Mouse (Mus musculus) central nervous system, embryonic 11.5 days (tissue): ENCODE measurements around the gene Vmn1r214. TPM values are rescaled to one million over a fixed set of nuclear protein-coding genes. Genes with fewer than 3 reads are reported as not detected.

Experiments used
- polyA plus RNA-seq: library from polyadenylated mRNA; depleted of rRNA; stranded (reverse); fragments of >200 nt; gene quantifications from 2 replicates; pipeline ENCODE4 v1.2.3, GENCODE M21; 2012; rRNA removed

Gene Vmn1r214
- not detected in 2 replicates for polyA plus RNA-seq

DNA sequence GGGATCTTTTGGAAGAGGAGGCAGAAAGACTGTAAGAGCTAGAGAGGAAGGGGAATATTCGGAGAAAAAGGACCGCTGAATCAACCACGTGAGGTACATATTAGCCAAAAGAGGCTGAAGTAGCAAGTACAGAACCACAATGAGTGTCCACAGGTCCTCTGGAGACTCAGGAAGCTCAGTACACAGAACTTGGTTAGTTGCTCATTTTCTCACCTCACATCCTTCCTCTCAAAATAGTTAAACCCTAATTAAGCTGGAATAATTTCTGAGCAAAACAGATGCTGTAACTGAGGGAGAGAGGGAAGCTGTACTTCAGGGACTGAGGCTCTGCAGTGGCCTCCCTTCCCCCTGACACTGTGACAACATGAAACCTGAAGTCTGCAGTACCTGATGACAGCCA lies at the start of gene Vmn1r214:
TSS of gene Vmn1r214 (plus strand) at position 301 of the 400 bp plus-strand sequence.

DNA sequence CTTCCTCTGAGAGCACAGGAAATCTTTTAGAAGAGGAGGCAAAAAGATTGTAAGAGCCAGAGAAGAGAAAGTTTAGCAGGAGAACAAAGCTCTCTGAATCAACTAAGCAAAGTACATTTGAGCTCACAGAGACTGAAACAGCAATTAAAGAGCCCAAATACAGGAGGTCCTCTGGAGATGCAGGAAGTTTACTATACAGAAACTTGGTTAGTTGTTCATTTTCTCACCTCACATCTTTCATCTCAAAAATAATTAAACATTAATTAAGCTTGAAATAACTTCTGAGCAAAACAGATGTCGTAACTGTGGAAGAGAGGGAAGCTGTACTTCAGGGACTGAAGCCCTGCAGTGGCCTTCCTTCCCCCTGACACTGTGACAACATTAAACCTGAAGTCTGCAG lies 22.9 kb upstream of the Vmn1r214 start, which contains the start of gene Vmn1r213:
TSS of gene Vmn1r213 (plus strand) at position 301 of the 400 bp plus-strand sequence.

DNA sequence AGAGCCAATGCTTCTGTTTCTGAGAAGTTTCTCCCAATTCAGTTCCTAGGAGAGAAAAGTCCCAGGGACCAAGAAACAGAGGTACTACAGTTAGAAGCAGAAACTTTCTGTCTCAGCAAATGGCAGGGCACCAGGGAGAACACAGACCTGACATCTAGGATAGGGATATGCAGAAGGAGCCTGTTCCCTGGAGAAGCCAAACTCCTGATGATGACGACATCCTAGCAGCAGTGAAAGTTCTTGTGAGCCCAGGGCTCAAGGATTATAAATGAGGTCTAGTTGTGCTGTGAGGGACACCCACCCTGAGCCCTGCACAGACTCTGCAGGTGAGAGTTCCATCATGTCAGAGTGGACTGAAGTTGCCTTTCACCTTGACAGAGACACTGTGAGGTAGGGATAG lies 37.5 kb downstream of the Vmn1r214 start, which contains the start of gene Vmn1r215:
TSS of gene Vmn1r215 (plus strand) at position 301 of the 400 bp plus-strand sequence.

Other genes with a start within 250 kb of the Vmn1r214 start
- not detected in 2 replicates for gene Vmn1r209, start 220.7 kb upstream of the Vmn1r214 start, polyA plus RNA-seq
- gene Vmn1r210, start 199.1 kb upstream of the Vmn1r214 start, polyA plus RNA-seq: not detected in 2 replicates
- gene Vmn1r211, start 172.9 kb upstream of the Vmn1r214 start, polyA plus RNA-seq: not detected in 2 replicates
- not detected in 2 replicates for gene Vmn1r212, start 146.2 kb upstream of the Vmn1r214 start, polyA plus RNA-seq
- gene Vmn1r213, start 22.8 kb upstream of the Vmn1r214 start, polyA plus RNA-seq: not detected in 2 replicates
- gene Vmn1r215, start 37.6 kb downstream of the Vmn1r214 start, polyA plus RNA-seq: not detected in 2 replicates
- not detected in 2 replicates for gene Vmn1r217, start 87.8 kb downstream of the Vmn1r214 start, polyA plus RNA-seq
- not detected in 2 replicates for gene Vmn1r218, start 102.7 kb downstream of the Vmn1r214 start, polyA plus RNA-seq
- not detected in 2 replicates for gene Vmn1r219, start 128.9 kb downstream of the Vmn1r214 start, polyA plus RNA-seq
- not detected in 2 replicates for gene Vmn1r220, start 157.6 kb downstream of the Vmn1r214 start, polyA plus RNA-seq
- gene Vmn1r221, start 183.7 kb downstream of the Vmn1r214 start, polyA plus RNA-seq: not detected in 2 replicates
- not detected in 2 replicates for gene Vmn1r222, start 205.5 kb downstream of the Vmn1r214 start, polyA plus RNA-seq
- gene Vmn1r223, start 216.7 kb downstream of the Vmn1r214 start, polyA plus RNA-seq: not detected in 2 replicates